Mouse (Mus musculus) embryonic facial prominence, embryonic 13.5 days (tissue): ENCODE data around the gene Gm7075. TPM values are rescaled to one million over a fixed set of nuclear protein-coding genes. Genes with fewer than 3 reads are reported as not detected.
"Not testable (repeated sequence)": the region's sequence is repeated elsewhere in the genome, so short reads cannot be mapped to it uniquely, and the experiment has no call there.

Source experiments
- ATAC-seq: fragments of 200-750 bp; cut with Nextera tagmentation; 2 replicates; pipeline ENCODE4 v1.8.0; 2017; ENCODE audit warnings: low read depth; ENCODE audit not compliant: insufficient number of reproducible peaks, insufficient read depth, low FRiP score, low TSS enrichment
- H3K27ac ChIP-seq: fragments of 300-500 bp; sonication (generic); 2 replicates; pipeline ENCODE4 v1.5.1; 2015; ENCODE audit warnings: moderate library complexity, mild to moderate bottlenecking, inconsistent platforms
- H3K27me3 ChIP-seq: fragments of 300-500 bp; sonication (generic); 2 replicates; pipeline ENCODE4 v1.6.1; 2015; ENCODE audit warnings: mild to moderate bottlenecking, inconsistent platforms
- H3K36me3 ChIP-seq: fragments of 300-500 bp; sonication (generic); 2 replicates; pipeline ENCODE4 v1.6.1; 2015; ENCODE audit warnings: mild to moderate bottlenecking, inconsistent platforms
- H3K4me1 ChIP-seq: fragments of 300-500 bp; sonication (generic); 2 replicates; pipeline ENCODE4 v1.6.1; 2015; ENCODE audit warnings: inconsistent platforms
- H3K4me2 ChIP-seq: fragments of 300-500 bp; sonication (generic); 2 replicates; pipeline ENCODE4 v1.6.1; 2015; ENCODE audit warnings: moderate library complexity, mild to moderate bottlenecking, inconsistent platforms
- H3K4me3 ChIP-seq: fragments of 300-500 bp; sonication (generic); 2 replicates; pipeline ENCODE4 v1.5.1; 2015; ENCODE audit warnings: mild to moderate bottlenecking, inconsistent platforms
- H3K9ac ChIP-seq: fragments of 300-500 bp; sonication (generic); 2 replicates; pipeline ENCODE4 v1.6.1; 2015; ENCODE audit warnings: mild to moderate bottlenecking, inconsistent platforms
- H3K9me3 ChIP-seq: fragments of 300-500 bp; sonication (generic); 2 replicates; pipeline ENCODE4 v1.6.1; 2016; ENCODE audit warnings: inconsistent platforms
- WGBS: fragments of 180-500 bp; shearing (Covaris S2); methylation state at CpG from one replicate; pipeline ENCODE4 v1.1.7; 2015; ENCODE audit warnings: mixed read lengths; 5-methylcytosine and 5-hydroxymethylcytosine counted together
- polyA plus RNA-seq: library from polyadenylated mRNA; unstranded; fragments of >200 nt; fragmentation: Nextera tagmentation; extraction: Ambion mirVana; gene quantifications from 2 replicates; pipeline ENCODE4 v1.2.1, GENCODE M21; 2015

The Gm7075 gene
- polyA plus RNA-seq = not detected in 2 replicates

DNA sequence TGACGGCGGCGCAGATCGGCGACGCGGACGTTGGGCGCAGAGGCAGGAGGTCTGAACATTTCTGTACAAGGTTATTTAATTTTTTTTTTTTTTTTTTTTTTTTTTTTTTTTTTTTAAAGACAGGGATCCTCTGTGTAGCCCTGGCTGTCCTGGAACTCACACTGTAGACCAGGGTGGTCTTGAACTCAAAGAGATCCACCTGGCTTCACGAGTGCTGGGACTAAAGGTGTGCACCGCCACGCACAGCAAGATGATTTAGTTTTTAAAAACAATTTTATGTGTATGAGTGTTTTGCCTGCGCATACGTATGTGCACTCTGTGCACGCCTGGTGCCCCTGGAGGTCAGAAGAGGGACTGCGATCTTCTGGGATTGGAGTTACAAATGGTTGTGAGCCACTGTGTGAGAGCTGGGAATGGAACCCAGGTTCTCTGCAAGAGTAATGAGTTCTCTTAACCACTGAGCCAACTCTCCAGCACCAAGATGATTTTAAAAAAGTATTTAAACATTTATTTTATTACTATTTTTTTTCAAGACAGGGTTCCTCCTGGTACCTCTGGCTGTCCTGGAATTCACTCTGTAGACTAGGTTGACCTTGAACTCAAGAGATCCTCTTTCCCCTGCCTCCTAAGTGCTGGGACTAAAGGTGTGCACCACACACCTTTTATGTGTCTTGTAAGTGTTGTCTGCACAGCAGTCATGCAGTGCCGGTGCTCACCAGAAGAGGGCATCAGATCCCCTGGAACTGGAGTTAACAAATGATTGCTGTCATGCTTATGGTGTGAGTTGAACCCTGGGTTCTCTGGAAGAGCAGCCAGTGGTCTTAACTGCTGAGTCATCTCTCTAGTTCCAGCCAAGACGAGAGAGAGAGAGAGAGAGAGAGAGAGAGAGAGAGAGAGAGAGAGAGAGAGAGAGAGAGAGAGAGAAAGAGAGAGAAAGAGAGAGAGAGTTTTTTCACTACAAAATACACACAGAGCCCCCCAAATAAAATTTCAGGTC, at the start of gene Gm7075:
Gm7075 (minus strand) TSS at position 51 of the 997 bp plus-strand sequence.
- ATAC-seq = no peak
- Histone ChIP-seq H3K4me3 (no peak within 1 kb of the TSS), H3K9me3 (no peaks in the 10 kb centered on the region), H3K9ac (no peak within 1 kb of the TSS), H3K4me1 (no peaks in the 10 kb centered on the region), H3K27me3 (no peaks in the 10 kb centered on the region), H3K36me3 (no peaks in the 10 kb centered on the region), H3K27ac (no peak within 1 kb of the TSS), H3K4me2 (no peak within 1 kb of the TSS)
- 89% methylated on average over 18 of the region's 18 CpGs for WGBS

DNA sequence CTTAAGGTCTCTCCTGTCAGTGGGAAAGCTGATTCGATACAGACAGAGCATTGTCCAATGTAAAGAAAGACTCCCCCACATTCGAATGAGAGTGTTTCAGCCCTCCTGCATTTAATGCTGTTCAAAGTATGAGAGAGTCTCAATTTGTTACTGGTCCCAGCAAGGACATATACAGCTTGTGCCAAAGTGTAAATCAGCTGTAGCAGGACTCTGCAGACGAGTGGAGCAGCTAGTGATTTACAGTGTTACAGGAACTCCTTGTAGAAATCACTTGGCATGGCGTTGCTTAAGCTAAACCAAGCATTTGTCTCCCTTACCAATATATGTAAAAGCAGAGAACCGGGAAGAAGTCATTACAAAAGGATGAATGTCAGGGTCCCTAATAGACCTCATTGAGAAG, 39.3 kb upstream of the Gm7075 start:
- Histone ChIP-seq H3K4me2 (no peak overlapping the region), H3K9me3 (no peaks in the 10 kb centered on the region), H3K9ac (no peak overlapping the region), H3K4me3 (no peak overlapping the region), H3K27ac (no peak overlapping the region), H3K4me1 (no peaks in the 10 kb centered on the region), H3K27me3 (no peaks in the 10 kb centered on the region), H3K36me3 (no peaks in the 10 kb centered on the region)
- 62% methylated on average over 5 of the region's 5 CpGs for WGBS
- ATAC-seq = no peak

DNA sequence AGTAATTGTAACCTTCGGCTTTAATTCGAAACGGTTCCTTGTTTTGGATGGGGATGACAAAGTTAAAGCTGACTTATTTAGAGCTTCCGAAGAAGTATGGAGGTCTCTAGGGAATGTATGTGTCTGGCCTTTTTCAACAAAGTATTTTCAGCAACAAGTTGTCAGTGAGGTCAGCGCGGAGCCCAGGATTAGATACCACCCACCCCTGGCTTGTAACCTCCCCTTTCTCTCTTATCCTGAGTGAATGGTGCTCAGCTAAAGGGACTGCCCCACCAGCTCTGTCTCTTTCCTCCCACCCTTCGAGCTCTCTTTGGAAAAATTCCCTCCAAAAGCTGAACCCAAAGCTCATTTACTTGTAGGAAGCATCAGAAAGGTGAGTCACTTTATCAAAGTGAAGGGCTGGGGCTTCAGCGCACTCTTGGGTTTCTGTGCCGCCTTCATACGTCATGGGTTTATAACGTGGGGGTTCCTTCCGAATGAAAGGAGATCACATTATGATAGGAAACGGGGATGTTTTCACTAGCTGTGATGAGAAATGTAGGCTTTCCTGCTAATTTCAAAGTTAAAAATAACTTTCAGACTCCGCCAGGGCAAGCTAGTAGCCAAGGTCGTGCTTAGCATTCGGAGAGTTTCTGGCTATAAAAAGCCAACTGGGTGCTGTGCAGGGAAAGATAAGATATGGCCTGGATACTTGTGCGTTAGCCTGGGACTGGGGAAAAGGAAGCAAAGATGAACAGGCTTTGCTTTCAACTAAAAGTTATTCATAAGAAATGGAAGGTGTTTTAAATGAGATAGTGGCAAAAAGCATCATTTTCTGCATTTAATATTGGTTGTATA, 35.9 kb upstream of the Gm7075 start:
- no peaks in the 10 kb centered on the region for H3K9me3 ChIP-seq
- WGBS = 79% methylated on average over 17 of the region's 17 CpGs
- H3K36me3 ChIP-seq = no peaks in the 10 kb centered on the region

DNA sequence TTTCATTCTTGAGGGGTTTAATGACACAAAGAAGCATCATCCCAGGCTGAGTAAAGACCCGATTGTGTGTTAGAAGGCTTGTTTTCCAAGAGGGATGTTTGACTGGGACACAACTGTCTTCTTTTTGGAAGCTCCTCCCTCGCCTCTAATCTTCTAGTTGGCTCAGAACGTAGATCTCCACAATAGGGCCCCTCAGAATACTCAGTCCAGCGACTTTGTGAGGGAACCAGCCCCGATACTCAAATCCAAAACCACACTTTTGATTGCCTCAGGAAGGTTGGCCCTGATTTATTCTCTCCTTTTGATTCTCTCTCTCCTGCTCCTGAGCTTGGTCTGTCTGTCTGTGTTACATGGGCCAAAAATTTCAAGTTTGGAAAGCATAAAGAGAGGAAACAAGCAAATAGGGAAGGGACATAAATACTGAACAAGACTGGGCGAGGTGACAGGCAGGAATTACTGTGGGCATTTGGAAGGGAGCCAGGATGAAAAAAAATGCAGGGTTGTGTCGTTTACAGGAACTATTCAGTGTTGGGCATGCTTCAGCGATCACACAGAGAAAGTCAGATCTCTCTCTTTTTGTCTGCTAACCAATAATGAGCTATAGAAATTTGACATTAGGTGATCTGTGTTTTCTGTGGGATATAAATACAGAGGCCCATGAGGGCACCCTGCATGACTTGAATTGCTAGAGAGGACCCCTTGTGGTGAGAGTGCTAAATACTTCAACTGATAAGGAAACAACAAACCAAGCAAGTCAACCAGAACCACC, 33.7 kb upstream of the Gm7075 start:
- Histone ChIP-seq H3K27ac (no peak overlapping the region), H3K4me1 (no peaks in the 10 kb centered on the region), H3K4me3 (no peak overlapping the region), H3K9me3 (no peaks in the 10 kb centered on the region), H3K27me3 (no peaks in the 10 kb centered on the region), H3K4me2 (no peak overlapping the region), H3K36me3 (no peaks in the 10 kb centered on the region), H3K9ac (no peak overlapping the region)
- WGBS = 51% methylated on average over 8 of the region's 8 CpGs
- no peak for ATAC-seq

More for the DNA sequence above, 35.9 kb upstream of the Gm7075 start:
- H3K27me3 ChIP-seq = no peaks in the 10 kb centered on the region
- ATAC-seq = no peak
- H3K4me3 ChIP-seq = no peak overlapping the region
- no peaks in the 10 kb centered on the region for H3K4me1 ChIP-seq
- H3K9ac ChIP-seq = no peak overlapping the region
- H3K27ac ChIP-seq = no peak overlapping the region
- H3K4me2 ChIP-seq = no peak overlapping the region

DNA sequence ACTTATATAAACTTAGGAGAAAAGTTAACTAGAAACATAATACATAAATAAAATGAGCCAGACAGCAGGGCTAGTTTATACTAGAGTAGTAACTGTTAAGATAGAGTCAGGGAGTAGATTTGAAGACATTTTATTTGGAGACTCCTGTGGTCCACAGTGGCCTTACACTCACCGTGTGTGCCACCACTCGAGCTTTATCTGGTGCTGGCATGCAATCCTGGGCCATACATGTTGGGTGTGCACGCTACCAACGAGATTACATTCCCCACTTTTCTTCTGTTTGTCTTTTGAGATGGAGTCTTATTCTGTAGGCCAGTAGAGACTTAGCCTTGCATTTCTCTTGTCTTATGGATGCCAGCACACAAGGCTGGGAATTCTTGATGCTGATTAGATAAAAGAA, 32.3 kb upstream of the Gm7075 start:
- WGBS = 87% methylated on average over 4 of the region's 4 CpGs
- Histone ChIP-seq H3K9me3 (no peaks in the 10 kb centered on the region), H3K9ac (no peak overlapping the region), H3K27ac (no peak overlapping the region), H3K36me3 (no peaks in the 10 kb centered on the region), H3K4me2 (no peak overlapping the region), H3K4me1 (no peaks in the 10 kb centered on the region), H3K4me3 (no peak overlapping the region), H3K27me3 (no peaks in the 10 kb centered on the region)
- ATAC-seq = no peak

DNA sequence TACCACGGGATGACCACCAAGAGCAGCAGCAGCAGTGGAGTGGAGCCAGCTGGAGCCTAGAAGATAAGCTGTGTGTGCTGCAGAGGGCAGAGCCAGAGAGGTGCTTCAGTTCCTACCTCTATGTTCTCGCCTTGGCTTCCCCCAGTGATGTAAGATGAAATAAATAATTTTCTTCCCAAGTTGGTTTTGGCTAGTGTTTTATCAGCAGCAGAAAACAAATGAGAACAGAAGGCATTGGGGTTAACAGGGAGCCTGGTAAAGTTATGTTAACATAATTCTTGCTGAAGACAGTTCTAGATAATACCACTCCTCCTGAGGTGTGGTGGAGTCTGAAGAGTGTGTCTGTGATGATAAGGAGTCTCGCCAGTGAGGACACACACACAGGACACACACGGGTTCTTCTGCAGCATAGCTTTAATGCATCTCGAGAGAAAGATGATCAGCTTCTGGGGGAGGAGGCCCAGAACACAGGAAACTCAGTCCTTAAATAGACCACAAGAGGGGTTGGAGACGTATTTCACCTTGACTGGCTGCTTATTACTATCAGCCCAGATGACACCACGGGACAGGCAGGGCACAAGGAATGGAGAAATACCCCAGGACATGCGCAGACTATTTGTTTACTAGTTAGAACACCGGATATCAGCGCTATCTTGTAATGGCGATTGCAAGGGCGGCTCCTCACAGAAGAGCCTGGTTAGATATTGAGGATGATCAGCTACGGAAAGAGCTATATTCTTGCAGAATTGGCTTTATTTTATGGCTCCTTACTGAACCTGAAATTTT, 23.2 kb upstream of the Gm7075 start:
- not testable (repeated sequence) for H3K36me3 ChIP-seq, H3K9me3 ChIP-seq, ATAC-seq, H3K27me3 ChIP-seq, H3K9ac ChIP-seq, H3K27ac ChIP-seq, H3K4me3 ChIP-seq, H3K4me2 ChIP-seq, H3K4me1 ChIP-seq
- 84% methylated on average over 13 of the region's 13 CpGs for WGBS

DNA sequence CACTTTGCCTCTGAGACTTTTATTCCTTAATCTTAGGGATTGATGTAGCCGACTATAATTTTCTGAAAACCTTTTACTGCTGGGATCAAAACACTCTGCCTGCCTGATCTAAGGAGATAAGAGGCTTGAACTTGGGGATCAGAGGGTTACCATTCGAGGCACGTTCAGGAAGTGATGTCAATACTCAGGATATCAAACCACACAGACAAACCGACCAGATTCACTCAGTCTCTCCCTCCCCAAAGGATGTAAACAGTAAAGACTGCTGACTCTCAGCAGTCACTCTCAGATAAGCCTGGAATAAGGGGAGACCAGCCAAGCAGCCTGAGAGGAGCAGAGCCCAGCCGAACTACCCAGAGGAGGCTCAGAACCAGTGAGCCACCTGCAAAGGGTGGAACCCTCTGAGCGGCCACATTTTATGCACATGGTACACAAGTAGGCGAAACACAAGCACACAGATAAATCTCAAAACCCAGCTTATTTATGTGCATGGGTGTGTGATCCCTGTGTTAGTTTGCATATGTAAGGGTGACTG, 18.2 kb upstream of the Gm7075 start:
- H3K9ac ChIP-seq = no peak overlapping the region
- 65% methylated on average over 7 of the region's 7 CpGs for WGBS
- ATAC-seq = no peak
- H3K4me3 ChIP-seq = no peak overlapping the region
- no peak overlapping the region for H3K4me2 ChIP-seq
- no peak overlapping the region for H3K27ac ChIP-seq
- H3K36me3 ChIP-seq = no peaks in the 10 kb centered on the region
- no peaks in the 10 kb centered on the region for H3K9me3 ChIP-seq
- H3K4me1 ChIP-seq = no peaks in the 10 kb centered on the region
- H3K27me3 ChIP-seq = no peaks in the 10 kb centered on the region

DNA sequence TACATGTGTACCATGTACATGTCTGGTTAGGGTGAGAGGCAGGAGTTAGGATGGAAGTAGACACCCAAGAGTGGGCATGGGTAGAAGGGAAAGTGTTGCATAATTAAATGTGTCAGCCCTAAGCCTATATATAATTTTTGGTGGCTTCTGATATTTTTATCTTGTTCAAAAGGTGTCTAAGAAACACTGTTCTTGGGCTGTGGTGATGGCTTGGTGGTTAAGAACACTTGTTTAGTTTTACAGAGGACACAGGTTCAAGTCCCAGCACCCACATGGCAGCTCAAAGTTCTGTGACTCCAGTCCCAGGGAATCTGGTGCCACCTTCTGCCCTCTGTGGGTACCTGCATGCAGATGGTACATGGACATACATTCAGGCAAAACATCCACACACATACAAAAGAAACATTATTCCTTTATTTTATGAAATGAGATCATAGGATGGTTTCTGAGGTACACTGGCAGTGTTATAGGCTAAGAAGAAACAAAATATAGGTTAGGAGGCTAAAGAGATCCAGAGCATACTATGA, 17.2 kb upstream of the Gm7075 start:
- no peak overlapping the region for H3K9ac ChIP-seq
- no peaks in the 10 kb centered on the region for H3K4me1 ChIP-seq
- no peak overlapping the region for H3K4me2 ChIP-seq
- H3K9me3 ChIP-seq = no peaks in the 10 kb centered on the region
- H3K36me3 ChIP-seq = no peaks in the 10 kb centered on the region
- ATAC-seq = no peak
- no peak overlapping the region for H3K27ac ChIP-seq
- H3K4me3 ChIP-seq = no peak overlapping the region
- no peaks in the 10 kb centered on the region for H3K27me3 ChIP-seq

DNA sequence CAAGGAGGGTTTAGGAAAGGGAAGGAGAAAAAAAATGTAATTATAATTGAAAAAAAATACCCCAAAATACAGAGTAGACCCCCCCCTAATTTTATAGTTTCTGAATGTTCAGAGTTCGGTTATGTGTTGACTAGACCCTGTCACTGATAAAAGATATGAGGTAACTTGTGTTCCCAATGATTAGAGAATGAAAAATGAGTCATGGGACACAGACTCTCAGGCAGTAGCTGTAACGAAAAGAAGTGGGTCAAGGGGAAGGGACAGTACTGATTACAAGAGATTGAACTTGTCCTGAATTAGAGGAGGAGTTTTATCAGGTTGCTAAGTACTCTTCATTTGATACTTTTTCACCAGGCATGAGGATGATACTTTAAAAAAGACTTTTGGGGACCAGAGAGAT, 11.3 kb upstream of the Gm7075 start:
- H3K9me3 ChIP-seq = no peaks in the 10 kb centered on the region
- H3K4me2 ChIP-seq = no peak overlapping the region
- no peak overlapping the region for H3K27ac ChIP-seq
- no peak overlapping the region for H3K4me3 ChIP-seq
- H3K9ac ChIP-seq = no peak overlapping the region
- no peak for ATAC-seq
- no peaks in the 10 kb centered on the region for H3K27me3 ChIP-seq
- 70% methylated on average over 2 of the region's 2 CpGs for WGBS
- H3K4me1 ChIP-seq = no peaks in the 10 kb centered on the region
- no peaks in the 10 kb centered on the region for H3K36me3 ChIP-seq

DNA sequence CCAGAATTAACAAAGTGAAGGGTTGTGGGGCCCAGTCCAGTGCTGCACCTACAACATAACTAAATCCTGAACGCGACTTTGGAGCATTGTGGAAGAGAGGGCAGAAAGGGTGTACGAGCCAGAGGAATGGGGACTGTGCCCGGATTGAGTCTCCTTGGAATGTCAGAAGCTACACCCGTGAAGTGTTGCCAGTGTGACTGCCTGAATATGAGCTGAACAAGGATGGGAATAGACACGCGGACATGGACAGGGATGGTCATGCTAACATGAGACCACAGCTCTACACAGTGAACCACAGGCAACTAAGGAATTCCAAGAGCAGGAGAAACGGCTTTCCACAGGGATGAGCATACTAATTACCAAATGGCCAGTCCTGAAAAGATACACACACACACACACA, 10.5 kb upstream of the Gm7075 start:
- 93% methylated on average over 8 of the region's 8 CpGs for WGBS
- H3K4me3 ChIP-seq = no peak overlapping the region
- ATAC-seq = no peak
- no peaks in the 10 kb centered on the region for H3K4me1 ChIP-seq
- no peak overlapping the region for H3K4me2 ChIP-seq
- no peak overlapping the region for H3K9ac ChIP-seq
- no peaks in the 10 kb centered on the region for H3K9me3 ChIP-seq
- H3K27me3 ChIP-seq = no peaks in the 10 kb centered on the region
- no peak overlapping the region for H3K27ac ChIP-seq
- no peaks in the 10 kb centered on the region for H3K36me3 ChIP-seq
